Mouse (Mus musculus) lung, embryonic 14.5 days (tissue): Measurements from ENCODE around the gene Ctbp2. TPM values are rescaled to one million over a fixed set of nuclear protein-coding genes. Genes with fewer than 3 reads are reported as not detected.
A peak's percentile ranks its signal among the peaks of the same experiment; 100 is the strongest.

Experiments used
- ATAC-seq: fragments of 200-750 bp; cut with Nextera tagmentation; 2 replicates; pipeline ENCODE4 v1.8.0; 2017; ENCODE audit warnings: mild to moderate bottlenecking, moderate TSS enrichment, moderate library complexity; ENCODE audit not compliant: insufficient read depth
- DNase-seq: peaks from one replicate; pipeline ENCODE4 v3.0.0-alpha.2; 2015
- H3K27ac ChIP-seq: fragments of 300-500 bp; sonication (generic); 2 replicates; pipeline ENCODE4 v1.5.1; 2014; ENCODE audit warnings: low read depth, mild to moderate bottlenecking, moderate library complexity
- H3K27me3 ChIP-seq: fragments of 300-500 bp; sonication (generic); 2 replicates; pipeline ENCODE4 v1.6.1; 2014; ENCODE audit warnings: low read length, control low read depth; ENCODE audit not compliant: insufficient read depth
- H3K36me3 ChIP-seq: fragments of 300-500 bp; sonication (generic); 2 replicates; pipeline ENCODE4 v1.6.1; 2014; ENCODE audit warnings: control low read depth; ENCODE audit not compliant: insufficient read depth
- H3K4me1 ChIP-seq: fragments of 300-500 bp; sonication (generic); 2 replicates; pipeline ENCODE4 v1.6.1; 2014; ENCODE audit warnings: antibody characterized with exemption, control low read depth; ENCODE audit not compliant: insufficient read depth
- H3K4me2 ChIP-seq: fragments of 300-500 bp; sonication (generic); 2 replicates; pipeline ENCODE4 v1.6.1; 2014; ENCODE audit warnings: mild to moderate bottlenecking
- H3K4me3 ChIP-seq: fragments of 300-500 bp; sonication (generic); 2 replicates; pipeline ENCODE4 v1.5.1; 2014; ENCODE audit warnings: low read depth, low read length
- H3K9ac ChIP-seq: fragments of 300-500 bp; sonication (generic); 2 replicates; pipeline ENCODE4 v1.6.1; 2014
- H3K9me3 ChIP-seq: fragments of 300-500 bp; sonication (generic); 2 replicates; pipeline ENCODE4 v1.6.1; 2016; ENCODE audit warnings: low read depth, low read length, control low read depth
- CTCF ChIP-seq: IDR thresholded peaks from 2 replicates; pipeline ENCODE4 v1.5.1; 2016; ENCODE audit warnings: antibody characterized with exemption, low read depth
- WGBS: fragments of 180-500 bp; shearing (Covaris S2); extraction: QIAGEN DNeasy Blood & Tissue Kit; methylation state at CpG from one replicate; pipeline ENCODE4 v1.1.7; 2014; 5-methylcytosine and 5-hydroxymethylcytosine counted together
- polyA plus RNA-seq: library from polyadenylated mRNA; unstranded; fragments of >200 nt; fragmentation: Nextera tagmentation; extraction: Ambion mirVana; gene quantifications from 2 replicates; pipeline ENCODE4 v1.2.1, GENCODE M21; 2014

The Ctbp2 gene
- polyA plus RNA-seq, 1 experiment from 2014 or later, result 124 TPM

DNA sequence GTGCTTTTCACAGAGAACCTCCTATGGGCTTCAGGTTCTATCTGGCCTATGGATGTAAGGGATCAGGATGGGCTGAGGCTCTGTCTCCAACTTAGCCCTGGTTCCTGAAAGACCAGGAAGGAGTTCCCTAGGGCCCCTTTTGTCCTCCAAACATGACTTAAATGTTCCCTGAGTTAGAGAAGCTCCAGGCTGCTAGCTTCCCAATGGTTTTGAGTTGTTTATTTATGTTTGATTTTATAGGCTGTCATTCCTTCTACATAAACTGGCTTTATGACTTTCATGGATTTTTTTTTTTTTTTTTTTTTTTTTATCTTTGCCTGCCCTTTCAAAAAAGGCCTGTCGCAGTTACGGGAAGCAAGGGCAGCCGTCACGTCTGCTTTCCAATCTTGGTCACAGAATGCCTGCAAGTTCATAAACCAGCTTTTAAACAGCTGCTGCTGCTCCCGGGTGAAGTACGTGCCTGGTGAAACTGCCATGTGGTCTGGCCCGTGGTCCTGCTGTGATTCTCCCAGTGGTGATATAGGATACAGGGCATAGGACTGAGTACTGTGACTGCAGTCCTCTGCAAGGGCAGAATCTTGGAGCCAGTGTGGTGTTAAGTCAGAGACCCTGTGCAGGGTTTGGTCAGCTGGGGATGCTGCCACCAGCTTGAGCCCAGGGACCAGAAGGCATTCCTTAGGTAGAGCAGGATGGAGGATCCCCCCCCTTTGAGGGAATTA, 37.4 kb upstream of the Ctbp2 start:
- 29% methylated on average over 7 of the region's 7 CpGs for WGBS
- Histone ChIP-seq H3K9ac (no peak overlapping the region), H3K4me1 (peaks cover 10% of the 10 kb centered on the region), H3K4me3 (no peak overlapping the region), H3K27me3 (no peaks in the 10 kb centered on the region), H3K9me3 (no peaks in the 10 kb centered on the region), H3K27ac (peak overlapping the region; percentile 78; the same call in 1 of the 2 replicates), H3K4me2 (no peak overlapping the region), H3K36me3 (no peaks in the 10 kb centered on the region)
- TF ChIP-seq CTCF, result no peak
- ATAC-seq (peak; percentile 82), DNase-seq (peak; percentile 81)

DNA sequence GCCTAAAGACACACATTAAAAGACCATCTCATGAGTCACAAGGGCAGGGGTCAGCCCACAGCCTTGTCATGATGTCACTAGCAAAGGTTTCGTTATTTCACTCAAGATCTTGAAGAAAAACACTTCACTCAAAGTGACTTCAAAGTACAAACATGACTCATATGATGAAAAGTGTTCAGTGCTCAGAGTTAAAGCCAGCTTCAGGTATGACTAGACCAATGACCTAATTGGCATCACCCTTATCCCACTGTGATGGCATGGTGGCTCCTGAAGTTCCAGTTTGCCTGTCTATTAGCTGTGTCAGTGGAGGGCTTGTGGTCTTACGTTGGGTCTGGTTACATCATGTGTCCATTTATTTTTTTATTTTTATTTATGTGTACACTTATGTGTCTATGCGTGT, 35.4 kb upstream of the Ctbp2 start:
- 90% methylated on average over 3 of the region's 3 CpGs for WGBS
- Histone ChIP-seq H3K4me3 (no peak overlapping the region), H3K9ac (no peak overlapping the region), H3K27ac (no peak overlapping the region), H3K4me1 (peaks cover 10% of the 10 kb centered on the region), H3K36me3 (no peaks in the 10 kb centered on the region), H3K27me3 (no peaks in the 10 kb centered on the region), H3K4me2 (no peak overlapping the region), H3K9me3 (no peaks in the 10 kb centered on the region)
- ATAC-seq (no peak), DNase-seq (no peak)
- no peak for TF ChIP-seq CTCF

DNA sequence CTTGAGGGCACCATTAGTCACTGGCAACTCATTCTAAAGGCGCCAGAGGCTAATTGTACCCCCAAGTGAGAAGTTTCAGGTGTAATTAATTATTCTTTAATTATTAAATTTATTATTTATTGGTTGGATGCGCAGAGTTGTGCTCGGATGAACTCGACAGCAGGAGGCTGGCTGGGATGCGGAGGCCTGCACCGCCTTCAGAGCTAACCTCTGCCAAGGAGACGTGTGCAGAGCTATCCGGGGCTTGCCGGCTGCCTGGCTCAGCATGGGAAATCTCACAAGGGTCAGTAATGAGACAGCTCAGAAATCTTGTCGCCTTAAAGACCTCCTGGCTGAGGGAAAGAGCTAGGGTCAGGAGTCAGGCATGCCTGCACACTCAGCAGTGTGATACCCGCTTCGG, 31.5 kb upstream of the Ctbp2 start:
- H3K9ac ChIP-seq, result no peak overlapping the region
- no peak for TF ChIP-seq CTCF
- H3K4me1 ChIP-seq, result no peaks in the 10 kb centered on the region

DNA sequence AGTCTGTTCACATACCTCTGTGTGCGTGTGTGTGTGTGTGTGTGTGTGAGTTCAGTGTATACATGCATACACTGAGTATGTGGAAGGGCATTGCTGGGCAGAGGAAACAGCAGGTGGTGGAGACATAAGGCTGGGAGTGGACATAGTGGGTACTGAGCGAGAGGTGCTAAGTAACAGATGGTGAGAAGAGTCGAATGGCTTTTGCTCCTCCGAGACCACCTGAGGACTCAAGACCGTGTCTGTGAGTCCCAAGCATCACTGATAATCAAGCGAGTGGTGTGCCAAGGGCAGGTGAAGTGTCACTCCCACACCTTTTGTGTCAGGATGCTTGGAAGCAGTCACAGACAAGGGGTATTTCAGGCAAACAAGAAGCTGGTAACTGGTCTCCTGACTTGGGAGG, 30.7 kb upstream of the Ctbp2 start:
- no peaks in the 10 kb centered on the region for H3K27me3 ChIP-seq
- no peaks in the 10 kb centered on the region for H3K9me3 ChIP-seq
- no peak for TF ChIP-seq CTCF
- ATAC-seq, result no peak
- H3K9ac ChIP-seq, result no peak overlapping the region
- no peaks in the 10 kb centered on the region for H3K4me1 ChIP-seq
- H3K36me3 ChIP-seq, result no peaks in the 10 kb centered on the region
- no peak overlapping the region for H3K4me2 ChIP-seq
- DNase-seq, result no peak
- no peak overlapping the region for H3K27ac ChIP-seq
- 62% methylated on average over 6 of the region's 6 CpGs for WGBS
- H3K4me3 ChIP-seq, result no peak overlapping the region

More for the DNA sequence above, 31.5 kb upstream of the Ctbp2 start:
- no peak overlapping the region for H3K4me2 ChIP-seq
- no peak for ATAC-seq
- H3K36me3 ChIP-seq, result no peaks in the 10 kb centered on the region
- H3K9me3 ChIP-seq, result no peaks in the 10 kb centered on the region
- no peaks in the 10 kb centered on the region for H3K27me3 ChIP-seq
- H3K4me3 ChIP-seq, result no peak overlapping the region
- no peak overlapping the region for H3K27ac ChIP-seq
- DNase-seq, result no peak
- WGBS, result 77% methylated on average over 12 of the region's 12 CpGs

DNA sequence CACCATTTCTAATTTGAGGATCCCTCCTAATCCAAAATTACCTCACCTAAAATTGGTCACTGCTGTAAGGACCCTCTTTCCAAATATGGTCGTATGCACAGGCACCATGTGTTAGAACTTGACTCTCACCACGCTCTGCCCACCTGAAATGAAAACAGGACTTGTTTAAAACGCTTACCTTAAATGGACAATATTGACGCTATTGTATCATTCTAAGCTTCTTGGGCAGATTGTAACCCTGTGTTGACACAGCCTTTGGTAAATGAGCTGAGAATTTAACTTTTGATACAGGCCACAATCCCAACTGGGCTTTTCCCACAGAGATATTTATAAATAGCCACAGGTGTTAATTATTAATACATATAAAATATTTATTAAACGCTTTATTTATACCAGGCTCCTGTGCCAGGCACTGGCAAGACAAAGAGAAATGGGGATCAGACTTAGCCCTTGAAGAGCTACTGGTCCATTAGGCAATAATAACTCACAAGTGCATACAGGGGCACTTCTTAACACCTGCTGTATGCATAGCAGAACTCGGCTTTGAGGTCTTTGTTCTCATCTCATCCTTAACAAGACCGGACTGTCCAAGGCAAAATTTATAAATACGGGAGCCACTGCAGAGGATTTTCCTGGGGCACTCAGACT, 15.7 kb upstream of the Ctbp2 start:
- Histone ChIP-seq H3K9ac (no peak overlapping the region), H3K4me2 (no peak overlapping the region), H3K9me3 (no peaks in the 10 kb centered on the region), H3K27ac (no peak overlapping the region), H3K36me3 (no peaks in the 10 kb centered on the region), H3K27me3 (no peaks in the 10 kb centered on the region), H3K4me1 (no peaks in the 10 kb centered on the region), H3K4me3 (no peak overlapping the region)
- TF ChIP-seq CTCF, result no peak
- DNase-seq, result no peak
- WGBS, result 68% methylated on average over 8 of the region's 8 CpGs
- ATAC-seq, result no peak

DNA sequence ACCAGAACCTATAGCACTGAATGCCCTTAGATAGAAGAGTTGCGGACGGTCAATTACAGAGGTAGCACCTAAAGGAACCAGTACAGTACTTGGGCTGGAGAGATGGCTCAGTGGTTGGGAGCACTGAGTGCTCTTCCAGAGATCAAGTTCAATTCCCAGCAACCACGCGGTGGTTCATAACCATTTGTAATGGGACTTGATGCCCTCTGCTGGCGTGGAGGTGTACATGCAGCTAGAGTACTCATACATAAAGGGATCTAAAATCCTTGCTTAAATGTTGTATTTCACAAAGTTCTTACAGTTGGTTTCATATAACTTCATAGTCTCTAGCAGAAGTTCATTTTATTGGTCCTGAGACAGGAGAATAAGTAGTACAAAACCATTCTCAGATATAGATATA, 9.4 kb upstream of the Ctbp2 start:
- WGBS, result 73% methylated on average over 5 of the region's 5 CpGs

DNA sequence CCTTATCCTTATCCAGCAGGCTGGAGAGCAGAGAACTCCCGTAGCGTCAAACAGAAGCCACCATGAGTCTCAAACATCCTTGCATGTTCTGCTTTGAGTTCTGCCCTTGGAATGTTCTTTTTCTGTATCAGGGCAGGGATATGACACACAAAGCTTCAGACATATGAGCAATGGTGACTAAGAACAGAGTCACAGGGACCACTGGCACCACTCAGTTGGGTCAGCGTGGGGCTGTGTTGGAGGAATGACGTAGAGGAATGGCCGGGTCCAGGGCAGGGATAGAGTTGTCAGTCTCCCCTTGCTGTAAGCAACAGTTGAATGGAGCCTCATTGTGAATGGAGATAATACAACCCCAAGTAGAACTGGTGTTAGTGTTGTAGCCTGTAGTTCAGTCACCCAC, 8.5 kb upstream of the Ctbp2 start:
- TF ChIP-seq CTCF, result no peak
- Histone ChIP-seq H3K27me3 (no peaks in the 10 kb centered on the region), H3K36me3 (no peaks in the 10 kb centered on the region), H3K4me1 (no peaks in the 10 kb centered on the region), H3K9me3 (no peaks in the 10 kb centered on the region), H3K4me3 (no peak overlapping the region), H3K9ac (no peak overlapping the region), H3K27ac (no peak overlapping the region), H3K4me2 (no peak overlapping the region)
- DNase-seq (no peak), ATAC-seq (no peak)
- WGBS, result 95% methylated on average over 5 of the region's 5 CpGs

More for the DNA sequence above, 9.4 kb upstream of the Ctbp2 start:
- H3K27ac ChIP-seq, result no peak overlapping the region
- DNase-seq, result no peak
- no peak overlapping the region for H3K4me2 ChIP-seq
- H3K27me3 ChIP-seq, result no peaks in the 10 kb centered on the region
- no peak overlapping the region for H3K9ac ChIP-seq
- no peak for ATAC-seq
- H3K36me3 ChIP-seq, result no peaks in the 10 kb centered on the region
- H3K4me1 ChIP-seq, result no peaks in the 10 kb centered on the region
- no peak overlapping the region for H3K4me3 ChIP-seq
- no peaks in the 10 kb centered on the region for H3K9me3 ChIP-seq
- peak; percentile 49 for TF ChIP-seq CTCF
